Mouse (Mus musculus): Measurements from ENCODE around the gene Chit1. TPM values are rescaled to one million over a fixed set of nuclear protein-coding genes. Genes with fewer than 3 reads are reported as not detected.

Chit1 gene
- polyA plus RNA-seq, 1 experiment from 2014 or later, result not detected

GRCm38 (mm10) chr1:134073061-134073564 lies 37.9 kb upstream of the Chit1 start:
- H3K9ac ChIP-seq, result no peak overlapping the region
- H3K4me1 ChIP-seq, result peaks cover 46% of the 10 kb centered on the region
- H3K27me3 ChIP-seq, result no peaks in the 10 kb centered on the region
- no peak for ATAC-seq (ENCODE audit: insufficient number of reproducible peaks, insufficient read depth, low FRiP score, low TSS enrichment, low read depth)
- H3K4me2 ChIP-seq, result no peak overlapping the region
- no peak overlapping the region for H3K27ac ChIP-seq
- WGBS, result 74% methylated on average over 6 of the region's 6 CpGs
- H3K36me3 ChIP-seq, result peaks cover 13% of the 10 kb centered on the region; the same call in 1 of the 2 replicates
- H3K4me3 ChIP-seq, result no peak overlapping the region
- H3K9me3 ChIP-seq, result no peaks in the 10 kb centered on the region

- H3K9ac ChIP-seq, result no peak overlapping the region
- no peaks in the 10 kb centered on the region for H3K27me3 ChIP-seq
- WGBS, result 85% methylated on average over 1 of the region's 1 CpGs
- peaks cover 50% of the 10 kb centered on the region for H3K4me1 ChIP-seq
- H3K27ac ChIP-seq, result no peak overlapping the region
- no peak for ATAC-seq (ENCODE audit: insufficient number of reproducible peaks, insufficient read depth, low FRiP score, low TSS enrichment, low read depth)
- no peak overlapping the region for H3K4me2 ChIP-seq
- H3K9me3 ChIP-seq, result no peaks in the 10 kb centered on the region
- peaks cover 13% of the 10 kb centered on the region; the same call in 1 of the 2 replicates for H3K36me3 ChIP-seq
- H3K4me3 ChIP-seq, result no peak overlapping the region
These were observed 37.4 kb upstream of the Chit1 start for GRCm38 (mm10) chr1:134073658-134074057.

- no peak overlapping the region for H3K4me2 ChIP-seq
- WGBS, result 72% methylated on average over 3 of the region's 3 CpGs
- H3K4me1 ChIP-seq, result peaks cover 50% of the 10 kb centered on the region
- no peaks in the 10 kb centered on the region for H3K27me3 ChIP-seq
- H3K4me3 ChIP-seq, result no peak overlapping the region
- H3K9me3 ChIP-seq, result no peaks in the 10 kb centered on the region
- no peak overlapping the region for H3K9ac ChIP-seq
- peaks cover 13% of the 10 kb centered on the region; the same call in 1 of the 2 replicates for H3K36me3 ChIP-seq
- no peak for ATAC-seq (ENCODE audit: insufficient number of reproducible peaks, insufficient read depth, low FRiP score, low TSS enrichment, low read depth)
- H3K27ac ChIP-seq, result no peak overlapping the region
These were observed 36.9 kb upstream of the Chit1 start for GRCm38 (mm10) chr1:134074184-134074583.

GRCm38 (mm10) chr1:134074606-134075005 lies 36.4 kb upstream of the Chit1 start:
- Histone ChIP-seq H3K4me1 (peaks cover 54% of the 10 kb centered on the region), H3K4me2 (no peak overlapping the region), H3K9me3 (no peaks in the 10 kb centered on the region), H3K27ac (no peak overlapping the region), H3K9ac (no peak overlapping the region), H3K27me3 (no peaks in the 10 kb centered on the region), H3K4me3 (no peak overlapping the region), H3K36me3 (peaks cover 13% of the 10 kb centered on the region; the same call in 1 of the 2 replicates)
- ATAC-seq (ENCODE audit: insufficient number of reproducible peaks, insufficient read depth, low FRiP score, low TSS enrichment, low read depth), result no peak
- 86% methylated on average over 10 of the region's 10 CpGs for WGBS

- no peak overlapping the region for H3K27ac ChIP-seq
- no peak for ATAC-seq (ENCODE audit: insufficient number of reproducible peaks, insufficient read depth, low FRiP score, low TSS enrichment, low read depth)
- H3K9ac ChIP-seq, result no peak overlapping the region
- peaks cover 58% of the 10 kb centered on the region for H3K4me1 ChIP-seq
- WGBS, result 88% methylated on average over 8 of the region's 8 CpGs
- H3K27me3 ChIP-seq, result no peaks in the 10 kb centered on the region
- H3K36me3 ChIP-seq, result peaks cover 13% of the 10 kb centered on the region; the same call in 1 of the 2 replicates
- no peak overlapping the region for H3K4me3 ChIP-seq
- H3K9me3 ChIP-seq, result no peaks in the 10 kb centered on the region
- no peak overlapping the region for H3K4me2 ChIP-seq
These were observed 35.5 kb upstream of the Chit1 start for GRCm38 (mm10) chr1:134075532-134075931.

- H3K9ac ChIP-seq, result peak overlapping the region; percentile 44
- peaks cover 13% of the 10 kb centered on the region; the same call in 1 of the 2 replicates for H3K36me3 ChIP-seq
- peaks cover 46% of the 10 kb centered on the region for H3K4me1 ChIP-seq
- peak overlapping the region; percentile 17; the same call in 1 of the 2 replicates for H3K4me3 ChIP-seq
- ATAC-seq (ENCODE audit: insufficient number of reproducible peaks, insufficient read depth, low FRiP score, low TSS enrichment, low read depth), result no peak
- H3K9me3 ChIP-seq, result no peaks in the 10 kb centered on the region
- 53% methylated on average over 2 of the region's 2 CpGs for WGBS
- H3K4me2 ChIP-seq, result peak overlapping the region; percentile 43
- no peaks in the 10 kb centered on the region for H3K27me3 ChIP-seq
- H3K27ac ChIP-seq, result no peak overlapping the region
These were observed 34.3 kb upstream of the Chit1 start for GRCm38 (mm10) chr1:134076789-134077188.

- Histone ChIP-seq H3K27ac (no peak overlapping the region), H3K27me3 (no peaks in the 10 kb centered on the region), H3K4me1 (peaks cover 46% of the 10 kb centered on the region), H3K4me3 (peak overlapping the region; percentile 66), H3K36me3 (peaks cover 13% of the 10 kb centered on the region; the same call in 1 of the 2 replicates), H3K9me3 (no peaks in the 10 kb centered on the region), H3K9ac (peak overlapping the region; percentile 85), H3K4me2 (peak overlapping the region; percentile 84)
- 57% methylated on average over 14 of the region's 14 CpGs for WGBS
- no peak for ATAC-seq (ENCODE audit: insufficient number of reproducible peaks, insufficient read depth, low FRiP score, low TSS enrichment, low read depth)
These were observed 33.5 kb upstream of the Chit1 start for GRCm38 (mm10) chr1:134077389-134078060.

- H3K9ac ChIP-seq, result peak overlapping the region; percentile 85
- ATAC-seq (ENCODE audit: insufficient number of reproducible peaks, insufficient read depth, low FRiP score, low TSS enrichment, low read depth), result no peak
- H3K4me2 ChIP-seq, result peak overlapping the region; percentile 84
- H3K27me3 ChIP-seq, result no peaks in the 10 kb centered on the region
- H3K4me3 ChIP-seq, result peak overlapping the region; percentile 66
- H3K9me3 ChIP-seq, result no peaks in the 10 kb centered on the region
- 13% methylated on average over 19 of the region's 19 CpGs for WGBS
- peaks cover 51% of the 10 kb centered on the region for H3K4me1 ChIP-seq
- H3K36me3 ChIP-seq, result peaks cover 13% of the 10 kb centered on the region; the same call in 1 of the 2 replicates
- H3K27ac ChIP-seq, result 0 out of 2 replicates have a peak overlapping the region, but pooled peaks have one; percentile 48
These were observed 32.8 kb upstream of the Chit1 start for GRCm38 (mm10) chr1:134078061-134078795.

- Histone ChIP-seq H3K9me3 (no peaks in the 10 kb centered on the region), H3K4me2 (peak within 1 kb of the TSS; percentile 84), H3K9ac (peak within 1 kb of the TSS; percentile 85), H3K27me3 (no peaks in the 10 kb centered on the region), H3K36me3 (peaks cover 13% of the 10 kb centered on the region; the same call in 1 of the 2 replicates), H3K27ac (peak within 1 kb of the TSS; percentile 79), H3K4me3 (peak within 1 kb of the TSS; percentile 66), H3K4me1 (peaks cover 50% of the 10 kb centered on the region)
- WGBS, result under 1% methylated on average over 58 of the region's 62 CpGs
- peak; percentile 93 for ATAC-seq (ENCODE audit: insufficient number of reproducible peaks, insufficient read depth, low FRiP score, low TSS enrichment, low read depth)
These were observed 32.1 kb upstream of the Chit1 start, which contains the start of gene Btg2 for GRCm38 (mm10) chr1:134078802-134079476. Btg2 (minus strand) TSS chr1:134079120.

GRCm38 (mm10) chr1:134079477-134080163 lies 31.4 kb upstream of the Chit1 start:
- Histone ChIP-seq H3K27ac (peak overlapping the region; percentile 79), H3K36me3 (peaks cover 13% of the 10 kb centered on the region; the same call in 1 of the 2 replicates), H3K9me3 (no peaks in the 10 kb centered on the region), H3K4me2 (peak overlapping the region; percentile 84), H3K4me1 (peaks cover 50% of the 10 kb centered on the region), H3K27me3 (no peaks in the 10 kb centered on the region), H3K9ac (peak overlapping the region; percentile 85), H3K4me3 (peak overlapping the region; percentile 66)
- no peak for ATAC-seq (ENCODE audit: insufficient number of reproducible peaks, insufficient read depth, low FRiP score, low TSS enrichment, low read depth)
- 6% methylated on average over 9 of the region's 9 CpGs for WGBS

Data from embryonic facial prominence, embryonic 13.5 days (tissue).